Mouse (Mus musculus) lung, embryonic 15.5 days (tissue): ENCODE data around the gene Fscn2. TPM values are rescaled to one million over a fixed set of nuclear protein-coding genes. Genes with fewer than 3 reads are reported as not detected.
"Not testable (repeated sequence)": the region's sequence is repeated elsewhere in the genome, so short reads cannot be mapped to it uniquely, and the experiment has no call there.

Experiments
- ATAC-seq: fragments of 200-750 bp; cut with Nextera tagmentation; 2 replicates; pipeline ENCODE4 v1.8.0; 2017; ENCODE audit warnings: moderate number of reproducible peaks, borderline replicate concordance; ENCODE audit not compliant: low FRiP score, low TSS enrichment; ENCODE audit errors: extremely low read depth
- H3K27ac ChIP-seq: fragments of 300-500 bp; sonication (generic); 2 replicates; pipeline ENCODE4 v1.5.1; 2015; ENCODE audit warnings: moderate library complexity, mild to moderate bottlenecking, inconsistent platforms
- H3K27me3 ChIP-seq: fragments of 300-500 bp; sonication (generic); 2 replicates; pipeline ENCODE4 v1.6.1; 2015; ENCODE audit warnings: inconsistent platforms
- H3K36me3 ChIP-seq: fragments of 300-500 bp; sonication (generic); 2 replicates; pipeline ENCODE4 v1.6.1; 2015; ENCODE audit warnings: inconsistent platforms
- H3K4me1 ChIP-seq: fragments of 300-500 bp; sonication (generic); 2 replicates; pipeline ENCODE4 v1.6.1; 2015; ENCODE audit warnings: inconsistent platforms
- H3K4me2 ChIP-seq: fragments of 300-500 bp; sonication (generic); 2 replicates; pipeline ENCODE4 v1.6.1; 2015; ENCODE audit warnings: inconsistent platforms, mild to moderate bottlenecking, moderate library complexity
- H3K4me3 ChIP-seq: fragments of 300-500 bp; sonication (generic); 2 replicates; pipeline ENCODE4 v1.5.1; 2015; ENCODE audit warnings: mild to moderate bottlenecking, inconsistent platforms
- H3K9ac ChIP-seq: fragments of 300-500 bp; sonication (generic); 2 replicates; pipeline ENCODE4 v1.6.1; 2015; ENCODE audit warnings: inconsistent platforms
- H3K9me3 ChIP-seq: fragments of 300-500 bp; sonication (generic); 2 replicates; pipeline ENCODE4 v1.6.1; 2016; ENCODE audit warnings: inconsistent platforms
- WGBS: fragments of 180-500 bp; shearing (Covaris S2); methylation state at CpG from one replicate; pipeline ENCODE4 v1.1.7; 2015; 5-methylcytosine and 5-hydroxymethylcytosine counted together
- polyA plus RNA-seq: library from polyadenylated mRNA; unstranded; fragments of >200 nt; fragmentation: Nextera tagmentation; extraction: Ambion mirVana; gene quantifications from 2 replicates; pipeline ENCODE4 v1.2.1, GENCODE M21; 2015

The Fscn2 gene
- polyA plus RNA-seq, 1 experiment from 2014 or later: 0.56 TPM

DNA sequence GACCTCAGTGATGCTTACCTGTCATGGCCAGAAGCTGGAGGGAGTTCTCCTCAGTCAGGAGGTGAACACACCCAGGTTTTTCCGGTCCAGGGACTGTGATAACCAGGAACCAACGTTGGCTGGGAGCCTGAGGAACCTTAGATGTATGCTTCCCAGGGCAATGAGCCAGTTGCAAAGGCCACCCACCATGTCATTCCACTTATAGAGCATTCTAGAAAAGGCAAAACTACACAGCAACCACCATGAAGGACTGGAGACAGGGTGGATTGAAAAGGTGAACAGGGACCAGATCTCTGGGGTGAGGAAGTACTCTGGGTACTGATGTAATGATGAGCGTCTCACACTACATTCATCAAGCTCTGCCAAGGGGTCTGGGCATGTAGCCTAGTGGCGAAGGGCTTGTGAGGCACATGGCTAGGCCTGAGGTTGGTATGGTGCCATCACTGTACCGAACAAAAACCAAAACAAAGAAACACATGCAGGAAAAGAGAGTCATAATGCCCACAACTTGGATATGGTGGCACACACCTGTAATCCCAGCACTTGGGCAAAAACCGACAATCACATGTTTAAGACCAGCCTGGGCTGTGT lies 25.8 kb upstream of the Fscn2 start:
- H3K4me3 ChIP-seq: no peak overlapping the region
- H3K36me3 ChIP-seq: no peaks in the 10 kb centered on the region
- no peak for ATAC-seq
- H3K9ac ChIP-seq: no peak overlapping the region
- H3K4me2 ChIP-seq: no peak overlapping the region
- 75% methylated on average over 6 of the region's 6 CpGs for WGBS
- H3K27me3 ChIP-seq: no peaks in the 10 kb centered on the region
- no peak overlapping the region for H3K27ac ChIP-seq
- no peaks in the 10 kb centered on the region for H3K9me3 ChIP-seq
- no peaks in the 10 kb centered on the region for H3K4me1 ChIP-seq

DNA sequence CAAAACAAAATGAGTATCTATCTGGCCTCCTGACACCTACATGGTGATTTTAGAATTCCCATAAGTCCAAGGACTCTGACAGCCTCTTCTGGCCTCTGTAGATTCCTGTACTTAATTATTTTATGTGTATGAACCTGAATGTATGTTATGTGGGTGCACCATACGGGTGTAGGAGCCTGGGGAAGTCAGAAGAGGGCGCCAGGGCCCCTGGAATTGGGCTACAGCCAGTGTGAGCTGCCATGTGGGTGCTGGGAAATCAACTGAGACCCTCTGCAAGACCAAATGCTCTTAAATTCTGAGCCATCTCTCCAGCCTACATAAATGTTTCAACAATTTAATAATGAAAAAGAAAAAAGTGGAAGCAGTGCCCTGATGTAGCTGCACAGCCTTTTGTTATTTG lies 23.9 kb upstream of the Fscn2 start:
- Histone ChIP-seq H3K4me2 (no peak overlapping the region), H3K4me1 (no peaks in the 10 kb centered on the region), H3K9ac (no peak overlapping the region), H3K9me3 (no peaks in the 10 kb centered on the region), H3K27ac (no peak overlapping the region), H3K4me3 (no peak overlapping the region), H3K36me3 (no peaks in the 10 kb centered on the region), H3K27me3 (no peaks in the 10 kb centered on the region)
- ATAC-seq: no peak
- 37% methylated on average over 2 of the region's 2 CpGs for WGBS

DNA sequence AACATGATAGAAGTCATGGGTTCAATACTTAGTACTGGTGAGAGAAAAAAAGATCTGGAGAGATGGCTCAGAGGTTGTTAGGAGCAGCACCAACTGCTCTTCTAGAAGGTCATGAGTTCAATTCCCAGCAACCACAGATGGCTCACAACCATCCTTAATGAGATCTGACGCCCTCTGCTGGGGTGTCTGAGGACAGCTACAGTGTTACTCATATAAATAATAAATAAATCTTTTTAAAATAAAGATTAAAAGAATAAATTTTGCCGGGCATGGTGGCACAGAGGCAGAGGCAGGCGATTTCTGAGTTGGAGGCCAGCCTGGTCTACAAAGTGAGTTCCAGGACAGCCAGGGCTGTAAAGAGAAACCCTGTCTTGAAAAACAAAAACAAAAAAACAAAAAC lies 22.5 kb upstream of the Fscn2 start:
- Histone ChIP-seq H3K27ac (no peak overlapping the region), H3K4me2 (no peak overlapping the region), H3K27me3 (no peaks in the 10 kb centered on the region), H3K9ac (no peak overlapping the region), H3K4me1 (no peaks in the 10 kb centered on the region), H3K36me3 (no peaks in the 10 kb centered on the region), H3K9me3 (no peaks in the 10 kb centered on the region), H3K4me3 (no peak overlapping the region)
- 69% methylated on average over 3 of the region's 3 CpGs for WGBS
- no peak for ATAC-seq

DNA sequence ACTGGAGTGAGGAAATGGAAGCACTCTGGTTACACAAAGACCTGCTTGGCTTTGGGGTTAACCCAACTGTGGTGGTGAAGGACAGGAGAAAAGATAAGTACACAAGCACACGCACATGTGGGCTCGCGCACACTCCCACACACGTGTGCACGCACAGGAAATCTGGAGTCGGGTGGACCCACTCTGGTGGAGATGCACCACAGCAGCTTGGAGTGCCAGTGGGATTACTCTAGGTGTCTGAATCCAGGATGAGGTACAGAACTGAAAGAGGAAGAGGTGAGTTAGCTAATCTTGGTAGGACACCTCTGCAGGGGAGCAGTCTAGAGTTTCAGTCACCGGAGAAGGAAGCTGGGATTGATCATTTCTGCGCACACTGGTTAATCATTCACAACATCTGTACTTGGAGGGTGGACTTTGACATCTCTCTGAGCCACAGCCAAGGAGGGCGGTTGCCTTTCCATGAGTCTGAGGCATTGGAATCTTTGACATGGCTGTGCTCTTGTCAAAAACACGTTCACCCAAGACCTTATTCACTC lies 21.3 kb upstream of the Fscn2 start:
- H3K4me1 ChIP-seq: peaks cover 2% of the 10 kb centered on the region
- no peak overlapping the region for H3K9ac ChIP-seq
- 71% methylated on average over 10 of the region's 10 CpGs for WGBS
- ATAC-seq: no peak
- no peaks in the 10 kb centered on the region for H3K9me3 ChIP-seq
- H3K4me3 ChIP-seq: no peak overlapping the region
- H3K27me3 ChIP-seq: no peaks in the 10 kb centered on the region
- H3K36me3 ChIP-seq: peaks cover 7% of the 10 kb centered on the region
- H3K4me2 ChIP-seq: no peak overlapping the region
- no peak overlapping the region for H3K27ac ChIP-seq

DNA sequence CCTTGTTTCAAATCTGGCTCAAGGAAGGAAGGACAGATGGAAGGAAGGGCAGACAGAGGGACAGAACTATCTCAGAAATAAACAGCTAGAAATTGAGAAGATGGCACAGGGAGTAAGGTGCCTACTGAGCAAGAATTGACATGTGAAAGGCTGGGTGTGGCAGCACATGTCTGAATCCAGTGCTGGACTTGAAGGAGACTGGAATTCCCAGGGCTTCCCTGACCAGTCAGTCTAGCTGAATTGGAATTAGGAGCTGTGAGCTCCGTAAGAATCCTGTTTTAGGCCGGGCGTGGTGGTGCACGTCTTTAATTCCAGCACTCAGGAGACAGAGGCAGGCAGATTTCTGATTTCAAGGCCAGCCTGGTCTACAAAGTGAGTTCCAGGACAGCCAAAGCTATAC lies 19.7 kb upstream of the Fscn2 start:
- H3K27me3 ChIP-seq: no peaks in the 10 kb centered on the region
- 95% methylated on average over 4 of the region's 4 CpGs for WGBS
- H3K27ac ChIP-seq: no peak overlapping the region
- H3K4me3 ChIP-seq: no peak overlapping the region
- H3K9ac ChIP-seq: no peak overlapping the region
- H3K36me3 ChIP-seq: peaks cover 15% of the 10 kb centered on the region
- H3K4me1 ChIP-seq: peaks cover 6% of the 10 kb centered on the region
- ATAC-seq: no peak
- no peaks in the 10 kb centered on the region for H3K9me3 ChIP-seq
- no peak overlapping the region for H3K4me2 ChIP-seq

DNA sequence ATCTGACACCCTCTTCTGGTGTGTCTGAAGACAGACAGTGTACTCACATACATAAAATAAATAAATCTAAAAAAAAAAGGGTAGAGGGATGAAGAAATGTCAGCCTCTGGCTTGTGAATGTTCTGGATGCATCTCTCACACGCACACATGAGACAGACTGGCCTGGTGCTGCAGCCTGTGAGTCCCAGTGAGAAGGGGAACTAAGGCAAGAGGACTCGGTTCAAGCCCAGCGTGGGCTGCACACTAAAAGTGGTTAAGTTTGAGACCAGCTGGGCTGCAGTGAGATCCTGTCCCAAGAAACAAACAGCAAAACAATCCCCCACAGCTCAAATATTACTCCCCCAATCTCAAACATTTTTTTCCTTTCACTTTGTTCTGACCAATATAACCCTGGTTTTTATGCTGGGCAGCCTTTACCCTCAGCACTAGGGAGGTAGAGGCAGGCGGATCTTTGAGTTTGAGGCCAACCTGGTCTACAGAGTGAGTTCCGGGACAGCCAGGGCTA lies 18.6 kb upstream of the Fscn2 start:
- Histone ChIP-seq H3K36me3 (peaks cover 16% of the 10 kb centered on the region), H3K4me3 (no peak overlapping the region), H3K27ac (no peak overlapping the region), H3K4me1 (peaks cover 6% of the 10 kb centered on the region), H3K27me3 (no peaks in the 10 kb centered on the region), H3K9ac (no peak overlapping the region), H3K4me2 (no peak overlapping the region), H3K9me3 (no peaks in the 10 kb centered on the region)
- no peak for ATAC-seq
- 90% methylated on average over 5 of the region's 5 CpGs for WGBS

DNA sequence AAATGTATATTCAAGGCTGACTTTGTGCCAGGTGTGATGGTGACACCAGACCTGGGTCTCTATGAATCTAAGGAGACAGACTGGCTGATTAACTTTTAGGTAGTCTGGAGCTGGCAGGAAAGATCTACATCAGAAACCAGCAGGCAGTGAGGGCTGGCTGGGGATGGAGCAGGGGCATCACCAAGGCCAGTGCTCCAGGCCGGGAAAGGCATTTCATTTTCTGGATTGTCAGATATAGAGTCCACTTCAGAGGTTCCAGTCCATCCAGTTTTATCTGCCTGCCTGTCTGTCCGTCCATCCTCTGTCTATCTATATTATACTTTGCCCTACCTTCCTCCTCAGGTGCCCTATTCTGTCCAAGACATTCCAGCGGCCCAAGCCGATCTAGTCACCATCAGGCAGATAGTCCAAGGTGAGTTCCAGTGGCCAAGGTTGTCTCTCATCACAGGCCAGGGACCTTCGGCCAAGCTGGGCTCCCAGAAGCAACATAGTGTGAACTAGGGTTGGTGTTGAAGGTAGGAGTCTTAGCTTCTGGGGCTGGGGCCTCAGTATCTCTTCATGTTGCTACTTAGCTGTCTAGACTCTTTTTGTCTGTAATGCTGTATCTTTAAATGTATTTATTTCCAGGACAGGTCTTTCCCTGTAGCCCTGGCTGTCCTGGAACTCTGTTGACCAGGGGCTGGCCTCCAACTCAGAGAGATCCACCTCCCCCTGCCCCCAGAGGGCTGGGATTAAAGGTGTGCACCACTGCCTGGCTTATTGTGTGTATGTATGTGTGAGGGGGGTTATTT lies 17.6 kb upstream of the Fscn2 start:
- ATAC-seq: no peak
- no peaks in the 10 kb centered on the region for H3K27me3 ChIP-seq
- H3K27ac ChIP-seq: peak overlapping the region; percentile 33; the same call in 1 of the 2 replicates
- WGBS: 49% methylated on average over 5 of the region's 5 CpGs
- H3K4me1 ChIP-seq: peaks cover 6% of the 10 kb centered on the region
- H3K36me3 ChIP-seq: peaks cover 16% of the 10 kb centered on the region
- H3K4me3 ChIP-seq: no peak overlapping the region
- H3K4me2 ChIP-seq: no peak overlapping the region
- H3K9me3 ChIP-seq: no peaks in the 10 kb centered on the region
- H3K9ac ChIP-seq: no peak overlapping the region

DNA sequence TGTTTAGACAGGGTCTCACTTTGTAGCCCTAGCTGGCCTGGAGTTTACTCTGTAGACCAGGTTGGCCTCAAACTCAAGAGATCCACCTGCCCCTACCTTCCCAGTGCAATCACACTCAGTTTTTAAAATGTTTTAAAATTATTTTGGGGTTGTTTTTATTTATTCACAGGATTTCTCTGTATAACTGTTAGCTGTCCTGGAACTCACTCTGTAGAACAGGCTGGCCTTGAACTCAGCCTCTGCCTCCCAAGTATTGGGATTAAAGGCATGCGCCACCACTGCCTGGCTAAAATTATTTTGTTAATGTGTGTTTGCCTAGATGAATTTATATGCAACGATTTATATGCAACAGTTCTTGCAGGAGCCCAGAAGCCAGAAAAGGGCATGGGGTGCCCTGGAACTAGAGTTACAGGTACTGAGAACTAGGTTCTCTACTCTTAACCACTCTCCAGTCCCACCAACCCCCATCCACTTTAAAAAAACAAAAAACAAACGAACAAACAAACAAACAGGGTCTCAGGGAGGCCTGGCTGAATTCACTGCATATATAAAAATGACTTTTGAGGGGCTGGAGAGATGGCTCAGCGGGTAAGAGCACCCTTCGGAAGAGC lies 16.9 kb upstream of the Fscn2 start:
- no peak overlapping the region for H3K9ac ChIP-seq
- peak overlapping the region; percentile 45; the same call in 1 of the 2 replicates for H3K4me2 ChIP-seq
- no peak for ATAC-seq
- H3K36me3 ChIP-seq: peaks cover 16% of the 10 kb centered on the region
- WGBS: 44% methylated on average over 5 of the region's 5 CpGs
- H3K9me3 ChIP-seq: no peaks in the 10 kb centered on the region
- no peaks in the 10 kb centered on the region for H3K27me3 ChIP-seq
- H3K4me1 ChIP-seq: peaks cover 6% of the 10 kb centered on the region
- H3K27ac ChIP-seq: peak overlapping the region; percentile 33; the same call in 1 of the 2 replicates
- H3K4me3 ChIP-seq: no peak overlapping the region

DNA sequence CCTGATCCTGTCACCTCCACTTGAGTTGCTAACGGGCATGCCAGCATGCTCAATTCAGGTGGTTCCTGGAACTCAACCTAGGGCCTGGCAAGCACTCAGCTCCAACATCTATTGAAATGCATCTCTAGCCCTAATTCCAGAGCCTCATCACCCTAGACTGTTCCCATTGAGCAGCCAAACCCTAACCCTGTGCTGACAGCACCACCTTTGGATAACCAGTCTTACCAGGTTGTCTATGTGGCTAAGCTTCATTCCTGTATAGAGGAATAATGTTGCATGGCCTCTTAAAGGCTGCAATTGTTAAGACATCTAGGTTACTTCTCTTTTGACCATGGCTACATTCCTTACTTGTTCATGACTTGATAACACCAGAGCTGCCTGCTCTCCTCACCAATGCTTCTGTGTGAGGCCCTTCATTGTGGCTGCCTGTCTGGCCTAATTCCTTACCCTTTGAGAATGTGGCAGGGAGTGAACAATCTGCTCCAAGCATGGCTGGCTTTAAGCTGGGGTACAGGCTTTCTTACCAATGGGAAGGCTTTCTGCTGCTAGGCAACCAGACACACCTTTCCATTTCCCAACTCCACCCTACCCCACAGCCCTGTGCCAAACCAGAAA lies 16.2 kb upstream of the Fscn2 start:
- H3K4me3 ChIP-seq: peak overlapping the region; percentile 19
- H3K9me3 ChIP-seq: no peaks in the 10 kb centered on the region
- H3K4me1 ChIP-seq: peaks cover 6% of the 10 kb centered on the region
- WGBS: 42% methylated on average over 1 of the region's 1 CpGs
- H3K36me3 ChIP-seq: peaks cover 16% of the 10 kb centered on the region
- H3K27ac ChIP-seq: peak overlapping the region; percentile 53
- H3K27me3 ChIP-seq: no peaks in the 10 kb centered on the region
- ATAC-seq: no peak
- H3K4me2 ChIP-seq: peak overlapping the region; percentile 45
- 0 out of 2 replicates have a peak overlapping the region, but pooled peaks have one; percentile 7 for H3K9ac ChIP-seq

DNA sequence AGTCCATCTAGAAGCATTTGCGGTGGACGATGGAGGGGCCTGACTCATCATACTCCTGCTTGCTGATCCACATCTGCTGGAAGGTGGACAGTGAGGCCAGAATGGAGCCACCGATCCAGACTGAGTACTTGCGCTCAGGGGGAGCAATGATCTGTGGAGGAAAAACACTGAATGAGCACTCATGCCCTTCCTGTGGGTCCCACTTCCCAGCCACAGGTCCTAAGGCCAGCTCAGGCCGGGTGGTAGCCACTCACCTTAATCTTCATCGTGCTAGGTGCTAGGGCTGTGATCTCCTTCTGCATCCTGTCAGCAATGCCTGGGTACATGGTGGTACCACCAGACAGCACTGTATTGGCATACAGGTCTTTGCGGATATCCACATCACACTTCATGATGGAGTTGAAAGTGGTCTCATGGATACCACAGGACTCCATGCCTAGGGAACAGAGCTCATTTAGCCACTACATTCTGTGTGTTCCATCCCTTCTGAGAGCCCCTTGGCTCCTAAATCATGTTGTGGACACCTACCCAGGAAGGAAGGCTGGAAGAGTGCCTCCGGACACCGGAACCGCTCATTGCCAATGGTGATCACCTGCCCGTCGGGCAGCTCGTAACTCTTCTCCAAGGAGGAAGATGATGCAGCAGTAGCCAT lies 14.8 kb upstream of the Fscn2 start:
- Histone ChIP-seq H3K4me1 (peaks cover 17% of the 10 kb centered on the region), H3K9ac (peak overlapping the region; percentile 49), H3K4me3 (peak overlapping the region; percentile 47), H3K4me2 (peak overlapping the region; percentile 69), H3K36me3 (peaks cover 16% of the 10 kb centered on the region)
- H3K9me3 ChIP-seq, H3K27me3 ChIP-seq, H3K27ac ChIP-seq, ATAC-seq: not testable (repeated sequence)
- WGBS: 37% methylated on average over 11 of the region's 13 CpGs

DNA sequence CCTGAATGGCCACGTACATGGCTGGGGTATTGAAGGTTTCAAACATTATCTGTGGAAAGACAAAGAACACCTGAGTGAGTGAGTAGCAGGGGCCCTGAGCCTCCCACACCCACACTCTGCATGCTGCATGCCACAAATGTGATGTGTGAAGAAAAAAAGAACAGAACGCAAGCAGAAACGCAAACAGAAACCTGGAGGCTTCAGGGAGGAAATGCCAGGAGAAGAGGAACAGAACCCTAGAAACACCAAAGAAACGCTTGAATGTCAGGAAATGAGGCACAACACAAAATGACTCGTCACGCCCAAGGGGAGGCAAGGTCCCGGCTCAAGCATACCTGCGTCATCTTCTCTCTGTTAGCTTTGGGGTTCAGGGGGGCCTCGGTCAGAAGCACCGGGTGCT lies 14.0 kb upstream of the Fscn2 start:
- WGBS: 1% methylated on average over 10 of the region's 10 CpGs
- H3K4me1 ChIP-seq: peaks cover 25% of the 10 kb centered on the region
- H3K27ac ChIP-seq: peak overlapping the region; percentile 100
- peak overlapping the region; percentile 99 for H3K9ac ChIP-seq
- no peak for ATAC-seq
- no peaks in the 10 kb centered on the region for H3K9me3 ChIP-seq
- peak overlapping the region; percentile 83 for H3K4me3 ChIP-seq
- no peaks in the 10 kb centered on the region for H3K27me3 ChIP-seq
- peak overlapping the region; percentile 87 for H3K4me2 ChIP-seq
- H3K36me3 ChIP-seq: peaks cover 16% of the 10 kb centered on the region
